Comparison of ENCODE assay signal across 9 mouse cellular contexts in the genomic region with DNA sequence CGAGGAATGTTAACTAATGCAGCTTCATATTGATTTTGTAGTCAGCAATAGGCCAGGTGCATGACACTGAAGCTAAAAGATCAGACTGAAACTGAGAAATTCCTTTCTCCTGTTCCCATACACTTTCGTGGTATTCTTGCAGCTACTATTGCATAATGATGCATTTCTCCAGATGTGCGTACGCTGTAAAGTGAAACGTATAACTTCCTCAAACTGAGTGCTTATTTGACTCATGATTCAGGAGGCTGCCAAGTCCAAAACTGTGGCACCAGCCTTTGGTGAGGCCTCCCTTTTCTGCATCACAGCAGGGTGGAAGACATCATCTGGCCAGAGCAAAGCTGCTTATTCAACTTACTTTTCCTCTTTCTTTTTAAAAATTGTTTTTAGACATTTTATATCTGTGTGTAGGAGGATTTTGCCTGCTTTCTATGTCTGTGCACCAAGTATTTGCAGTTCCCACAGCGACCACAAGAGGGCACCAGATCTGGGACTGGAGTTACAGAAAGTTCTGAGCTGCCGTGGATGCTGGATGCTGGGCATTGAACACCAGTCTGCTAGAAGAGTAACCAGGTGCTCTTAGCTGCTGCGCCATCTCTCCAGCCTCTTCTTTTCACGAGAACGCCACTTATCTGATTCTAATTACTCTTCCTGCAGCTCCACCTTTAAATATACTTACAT.
A peak's percentile ranks its signal among the peaks of the same experiment; 100 is the strongest.
DNase-seq lines count a peak whose midpoint lies in the region; ATAC-seq and TF ChIP-seq lines count a peak whose summit lies in the region.
"Had no signal": no experiment of that assay in that cellular context is flagged by ENCODE, and none has a peak within 500 bp of the region (broad histone marks: within the 10 kb centered on the region; RNA-seq: fewer than 3 reads in every experiment).

No protein-coding gene starts in this region.

- no peak overlapping the region for H3K4me2 ChIP-seq in intestine, embryonic 14.5 days (ENCODE audit: low read length)
- H3K4me2 ChIP-seq in intestine, embryonic 16.5 days (ENCODE audit: low read depth, low read length), result no peak overlapping the region
- H3K4me2 ChIP-seq: embryonic facial prominence, embryonic 13.5 days had no signal

- H3K4me1 ChIP-seq in intestine, embryonic 14.5 days (replicated peaks; ENCODE audit: control insufficient read depth, insufficient read depth, low read length), result no peaks in the 10 kb centered on the region
- no peaks in the 10 kb centered on the region for H3K4me1 ChIP-seq in intestine, embryonic 16.5 days (ENCODE audit: control insufficient read depth, insufficient read depth, low read length)
- no peaks in the 10 kb centered on the region for H3K4me1 ChIP-seq in embryonic fibroblast, embryonic 13.5 days (ENCODE audit: control insufficient read depth, insufficient read depth, low read length)
- H3K4me1 ChIP-seq: embryonic facial prominence, embryonic 13.5 days had no signal

- no peak overlapping the region for H3K4me3 ChIP-seq in intestine, embryonic 14.5 days (ENCODE audit: low read depth, low read length)
- no peak overlapping the region for H3K4me3 ChIP-seq in intestine, embryonic 16.5 days (ENCODE audit: low read length)
- H3K4me3 ChIP-seq in embryonic fibroblast, embryonic 13.5 days (ENCODE audit: insufficient read depth, low read length), result no peak overlapping the region
- H3K4me3 ChIP-seq: embryonic facial prominence, embryonic 13.5 days had no signal

- ATAC-seq in intestine, embryonic 14.5 days (replicated peaks; ENCODE audit: low FRiP score, low TSS enrichment, low read depth), result no peak
- ATAC-seq in intestine, embryonic 16.5 days, result no peak
- ATAC-seq in hematopoietic stem cell, adult 5-6 weeks (replicated peaks in 1 of 2; ENCODE audit: insufficient read depth in 1 of 2, low FRiP score in 2 of 2, low TSS enrichment in 1 of 2, low read depth in 1 of 2, poor library complexity in 2 of 2, severe bottlenecking in 2 of 2), result peak; percentile 86 to 87

- WGBS in intestine, embryonic 14.5 days, result 33% methylated on average over 10 of the region's 10 CpGs
- WGBS in intestine, embryonic 16.5 days, result 33% methylated on average over 10 of the region's 10 CpGs

- H3K36me3 ChIP-seq in intestine, embryonic 14.5 days (ENCODE audit: control insufficient read depth, insufficient read depth, low read length), result no peaks in the 10 kb centered on the region
- no peaks in the 10 kb centered on the region for H3K36me3 ChIP-seq in intestine, embryonic 16.5 days (ENCODE audit: control insufficient read depth, insufficient read depth, low read length)
- H3K36me3 ChIP-seq: embryonic facial prominence, embryonic 13.5 days had no signal

- H3K27ac ChIP-seq in intestine, embryonic 14.5 days (ENCODE audit: low read depth), result no peak overlapping the region
- no peak overlapping the region for H3K27ac ChIP-seq in intestine, embryonic 16.5 days (ENCODE audit: low read length)
- no peak overlapping the region for H3K27ac ChIP-seq in embryonic fibroblast, embryonic 13.5 days (ENCODE audit: insufficient read depth, low read length)
- H3K27ac ChIP-seq: embryonic facial prominence, embryonic 13.5 days had no signal

- no peaks in the 10 kb centered on the region for H3K9me3 ChIP-seq in intestine, embryonic 14.5 days (ENCODE audit: control insufficient read depth, low read length)
- H3K9me3 ChIP-seq in intestine, embryonic 16.5 days (ENCODE audit: control insufficient read depth, low read length), result no peaks in the 10 kb centered on the region
- H3K9me3 ChIP-seq: embryonic facial prominence, embryonic 13.5 days had no signal

- DNase-seq in intestine, embryonic 14.5 days (ENCODE audit: low spot score), result peak; percentile 91
- DNase-seq in adrenal gland, postnatal 4 days (ENCODE audit: low spot score in 2 of 2), result peak; percentile 39 to 53
- peak; percentile 42 to 79 for DNase-seq in left cerebral cortex, adult 8-10 months (ENCODE audit: low spot score in 2 of 2)
- peak; percentile 67 for DNase-seq in naive thymus-derived CD4-positive, alpha-beta T cell, adult 2 months (ENCODE audit: low read depth)
- DNase-seq in testis, postnatal 10 days (ENCODE audit: low spot score), result peak; percentile 92

- H3K27me3 ChIP-seq in intestine, embryonic 14.5 days (replicated peaks; ENCODE audit: control insufficient read depth, insufficient read depth, low read length), result no peaks in the 10 kb centered on the region
- H3K27me3 ChIP-seq in intestine, embryonic 16.5 days (replicated peaks; ENCODE audit: control insufficient read depth, insufficient read depth, low read length), result no peaks in the 10 kb centered on the region
- H3K27me3 ChIP-seq: embryonic facial prominence, embryonic 13.5 days had no signal

- no peak for TF ChIP-seq POLR2A in embryonic fibroblast, embryonic 13.5 days (IDR thresholded peaks at IDR 0.05; ENCODE audit: low read depth, low read length)

- H3K9ac ChIP-seq in intestine, embryonic 14.5 days (ENCODE audit: low read length), result no peak overlapping the region
- no peak overlapping the region for H3K9ac ChIP-seq in intestine, embryonic 16.5 days (ENCODE audit: low read depth, low read length)
- H3K9ac ChIP-seq: embryonic facial prominence, embryonic 13.5 days had no signal

- TF ChIP-seq CTCF in embryonic fibroblast, embryonic 13.5 days (IDR thresholded peaks at IDR 0.05; ENCODE audit: borderline replicate concordance, insufficient read depth, low read length), result peak; percentile 53; the same call in 1 of the 2 replicates

Comparison
In these comparisons a context has a peak if more than half of its experiments do, and no peak if none do; other contexts are left out.
1. ATAC-seq: peak in hematopoietic stem cell, adult 5-6 weeks (2 of 2); none in intestine, embryonic 14.5 days (single experiment) and intestine, embryonic 16.5 days (single experiment).
2. Peak in every context shown above with its lines, with median percentiles within 50 percentile points of each other: DNase-seq.